Mouse (Mus musculus) kidney, postnatal 36 days (tissue): ENCODE results near the gene Ndufa13.
"Not testable (repeated sequence)": the region's sequence is repeated elsewhere in the genome, so short reads cannot be mapped to it uniquely, and the experiment has no call there.

Source experiments
- DNase-seq, 2 experiments: peaks; one replicate each; pipeline ENCODE4 v3.0.0; 2021 to 2022; ENCODE audit warnings: mixed read lengths in 2 of 2

Gene Ndufa13

DNA sequence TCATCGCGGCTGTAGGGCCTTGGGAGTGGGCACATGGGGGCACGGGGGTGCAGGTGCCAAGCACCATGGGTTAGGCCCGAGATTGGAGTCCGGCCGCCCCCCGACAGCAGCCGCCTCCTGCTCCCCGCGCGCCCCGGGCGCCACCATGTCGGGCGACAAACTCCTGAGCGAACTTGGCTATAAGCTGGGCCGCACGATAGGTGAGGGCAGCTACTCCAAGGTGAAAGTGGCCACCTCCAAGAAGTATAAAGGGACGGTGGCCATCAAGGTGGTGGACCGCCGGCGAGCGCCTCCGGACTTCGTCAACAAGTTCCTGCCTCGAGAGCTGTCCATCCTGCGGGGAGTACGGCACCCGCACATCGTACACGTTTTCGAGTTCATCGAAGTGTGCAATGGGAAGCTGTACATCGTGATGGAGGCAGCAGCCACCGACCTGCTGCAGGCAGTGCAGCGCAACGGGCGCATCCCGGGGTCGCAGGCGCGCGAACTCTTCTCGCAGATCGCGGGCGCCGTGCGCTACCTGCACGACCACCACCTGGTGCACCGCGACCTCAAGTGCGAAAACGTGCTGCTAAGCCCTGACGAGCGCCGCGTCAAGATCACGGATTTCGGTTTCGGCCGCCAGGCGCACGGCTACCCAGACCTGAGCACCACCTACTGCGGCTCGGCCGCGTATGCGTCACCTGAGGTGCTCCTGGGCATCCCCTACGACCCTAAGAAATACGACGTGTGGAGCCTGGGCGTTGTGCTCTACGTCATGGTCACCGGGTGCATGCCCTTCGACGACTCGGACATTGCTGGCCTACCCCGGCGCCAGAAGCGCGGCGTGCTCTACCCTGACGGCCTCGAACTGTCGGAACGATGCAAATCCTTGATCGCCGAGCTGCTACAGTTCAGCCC, at the start of gene Ndufa13, which contains the start of the genes Tssk6 and Yjefn3:
Gene Ndufa13 (minus strand): TSS at position 396 of the 900 bp plus-strand sequence.
Gene Tssk6 (plus strand): TSS at position 22 of the 900 bp plus-strand sequence.
Gene Yjefn3 (minus strand): TSS at position 550 of the 900 bp plus-strand sequence.
- DNase-seq = peak in 1 of 2 experiments; percentile 51

DNA sequence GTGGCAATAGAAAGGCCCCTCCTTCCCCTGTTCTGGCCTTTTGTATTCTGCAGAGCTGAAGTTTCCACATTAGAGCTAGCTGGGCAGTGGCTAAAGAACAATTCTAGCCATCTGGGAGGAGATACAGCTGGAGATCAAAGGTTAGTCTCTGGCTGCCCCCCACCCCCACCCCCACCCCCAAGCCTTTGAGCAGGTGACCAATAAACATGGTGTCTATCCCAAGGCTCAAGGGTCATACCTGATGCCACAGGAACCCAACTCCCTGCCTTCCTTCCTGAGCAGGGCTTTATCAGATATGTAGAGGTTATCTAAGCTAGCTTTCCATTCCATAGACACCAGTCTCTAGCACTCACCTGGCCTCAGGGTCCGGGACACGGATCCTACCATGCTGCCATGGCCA, 47.9 kb upstream of the Ndufa13 start:
- DNase-seq = peak in 1 of 2 experiments; percentile 42

DNA sequence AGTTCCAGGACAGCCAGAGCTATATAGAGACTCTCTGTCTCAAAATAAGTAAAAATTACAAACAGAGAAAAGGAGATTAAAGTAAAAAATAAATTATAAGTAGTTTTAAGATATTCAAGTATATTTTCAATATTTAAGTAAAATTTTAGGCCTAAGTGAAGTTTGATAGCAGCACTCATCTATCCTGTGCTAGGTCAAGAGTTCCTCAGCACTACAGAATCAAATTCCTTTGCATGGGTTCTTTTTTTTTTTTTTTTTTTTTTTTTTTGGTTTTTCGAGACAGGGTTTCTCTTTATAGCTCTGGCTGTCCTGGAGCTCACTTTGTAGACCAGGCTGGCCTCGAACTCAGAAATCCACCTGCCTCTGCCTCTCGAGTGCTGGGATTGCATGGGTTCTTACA, 40.1 kb upstream of the Ndufa13 start:
- not testable (repeated sequence) for DNase-seq

DNA sequence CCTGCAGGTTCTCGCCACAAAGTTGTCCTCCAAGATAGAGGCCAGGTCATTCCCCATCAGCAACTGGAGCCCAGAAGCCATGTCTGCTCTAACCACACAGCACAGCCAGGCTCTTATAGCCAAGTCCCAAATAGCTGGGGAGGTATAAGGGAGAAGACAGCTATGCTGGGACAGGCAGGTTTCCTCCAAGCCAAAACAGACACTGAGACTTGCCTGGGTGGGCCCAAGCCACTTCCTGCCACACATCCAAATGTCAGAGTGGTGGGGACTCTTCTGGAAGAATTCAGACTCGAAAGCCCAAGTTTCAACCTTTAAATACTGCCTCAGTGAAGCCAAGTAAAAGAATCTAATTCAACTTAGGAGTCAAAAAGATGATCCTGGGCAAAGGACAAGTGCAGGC, 38.0 kb upstream of the Ndufa13 start:
- DNase-seq = no peak

DNA sequence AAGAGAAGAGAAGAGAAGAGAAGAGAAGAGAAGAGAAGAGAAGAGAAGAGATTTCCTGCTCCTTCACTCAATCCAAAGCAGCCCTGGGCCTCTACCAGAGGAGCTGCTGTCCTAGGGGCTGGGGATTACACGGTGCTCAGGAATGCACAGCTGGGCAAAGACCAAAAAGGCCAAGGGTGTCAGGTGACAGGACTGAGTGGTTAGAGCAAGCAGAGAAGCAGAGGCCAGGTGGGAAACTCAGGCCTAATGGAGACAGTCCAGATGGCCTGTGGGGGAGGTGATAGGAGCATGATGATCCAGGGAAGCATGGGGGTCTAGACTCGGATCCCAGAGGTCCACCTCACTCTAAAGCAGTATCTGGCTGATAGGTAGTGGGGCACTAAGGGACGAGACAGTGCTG, 37.3 kb upstream of the Ndufa13 start:
- DNase-seq = peak; percentile 74 to 85

DNA sequence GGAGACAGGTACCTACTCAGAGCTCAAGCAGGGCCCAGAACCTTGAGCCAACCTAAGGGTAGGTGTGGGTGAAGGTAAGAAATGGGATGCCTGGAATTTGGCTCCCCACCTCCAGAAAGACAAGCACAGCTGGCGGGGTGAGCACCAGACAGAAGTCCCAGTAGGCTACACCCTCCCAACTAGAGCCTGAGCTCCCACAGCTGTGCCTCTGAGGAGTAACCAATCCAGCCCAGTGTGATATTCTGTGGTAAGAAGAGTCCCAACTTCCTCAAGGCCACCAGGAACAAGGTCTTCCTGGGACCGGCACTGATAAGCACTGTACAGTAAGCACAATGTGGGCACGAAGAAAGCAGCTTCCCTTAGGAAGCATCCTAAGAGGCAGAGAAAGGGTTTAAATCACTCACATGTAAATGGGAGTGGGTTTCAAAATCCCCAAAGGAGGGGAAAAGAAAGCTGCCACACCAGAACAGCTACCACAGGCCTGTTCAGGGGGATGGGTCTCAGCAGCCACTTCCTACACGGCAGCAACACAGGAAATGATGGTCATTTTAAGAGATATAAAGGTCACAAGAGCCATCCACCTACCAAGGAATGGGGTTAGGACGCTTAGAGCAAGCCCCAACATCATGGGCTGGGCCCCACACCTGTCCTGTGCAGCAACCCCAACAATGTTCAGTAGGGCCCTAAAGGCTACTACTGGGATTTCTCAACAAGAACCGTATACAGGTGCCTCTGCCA, 36.1 kb upstream of the Ndufa13 start:
- no peak for DNase-seq

DNA sequence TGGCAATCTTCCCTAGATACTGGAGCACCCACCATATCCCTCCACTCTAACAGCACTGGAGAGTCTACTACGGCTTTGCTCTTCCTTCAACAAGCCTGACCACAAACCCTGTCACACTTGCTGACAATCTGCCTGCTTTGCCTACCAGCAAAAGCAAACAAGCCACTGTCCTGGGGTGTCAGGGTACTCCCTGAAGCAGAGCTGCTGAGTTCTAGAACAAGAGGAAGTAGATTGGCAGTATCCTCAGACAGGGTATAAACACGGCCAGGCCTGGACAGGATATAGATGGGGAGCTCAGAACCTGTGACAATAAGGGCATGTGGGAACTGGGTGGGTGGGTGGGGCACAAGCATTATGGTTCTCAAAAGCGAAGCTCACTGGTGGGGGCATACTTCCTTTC, 35.1 kb upstream of the Ndufa13 start:
- no peak for DNase-seq

DNA sequence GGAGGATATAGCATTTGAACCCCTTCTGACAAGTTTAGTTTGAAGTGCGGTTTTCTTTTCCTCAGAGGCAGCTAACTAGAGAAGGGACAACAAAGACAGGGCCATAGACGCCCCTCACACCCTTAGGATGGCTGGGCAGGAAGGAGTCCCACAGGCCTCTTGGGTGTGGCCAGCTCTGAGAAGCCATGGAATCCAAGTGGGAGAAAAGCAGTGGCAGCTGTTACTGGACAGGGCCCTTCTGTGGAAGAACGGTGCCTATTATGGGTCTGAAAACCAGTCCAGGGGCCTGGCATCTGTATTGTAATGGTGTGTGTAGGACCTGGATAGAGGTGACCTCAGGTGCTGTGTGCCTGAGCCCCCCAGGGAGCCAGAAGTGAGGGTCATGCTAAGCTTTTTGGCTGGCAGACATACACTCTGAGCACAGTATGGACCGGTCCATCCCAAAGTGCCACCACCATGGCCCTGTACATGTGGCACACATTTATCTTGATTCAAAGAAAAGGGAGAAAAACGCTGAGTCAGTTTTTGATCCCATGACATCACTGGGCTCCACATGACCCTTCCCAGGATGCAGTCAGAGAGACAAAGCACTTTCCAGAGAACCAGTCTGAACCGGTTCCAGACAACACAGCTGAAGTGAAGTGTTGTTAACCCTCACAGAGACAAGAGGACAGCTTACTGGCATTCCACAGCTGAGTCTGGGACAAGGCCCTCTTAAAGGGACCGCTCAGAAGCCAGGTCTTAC, 33.9 kb upstream of the Ndufa13 start:
- DNase-seq = peak; percentile 65 to 89

DNA sequence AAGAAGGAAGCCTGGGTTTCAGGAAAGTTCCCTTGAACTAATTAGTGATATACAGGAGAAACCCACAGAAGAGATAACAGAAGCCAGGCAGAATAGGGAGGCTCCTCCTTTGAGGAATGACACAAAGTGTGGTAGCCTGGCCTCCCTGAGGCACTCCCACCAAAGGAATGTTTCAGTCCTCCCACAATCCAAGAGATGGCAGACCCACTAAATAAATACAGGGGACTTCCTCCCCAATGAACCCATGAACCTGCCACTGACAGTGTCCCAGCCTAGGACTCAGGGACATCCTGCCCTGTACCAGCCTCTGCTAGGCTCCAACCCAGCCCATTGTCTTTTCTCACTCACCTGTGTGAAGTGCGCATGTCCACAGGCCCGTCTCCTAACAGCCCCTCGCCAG, 33.1 kb upstream of the Ndufa13 start:
- no peak for DNase-seq

DNA sequence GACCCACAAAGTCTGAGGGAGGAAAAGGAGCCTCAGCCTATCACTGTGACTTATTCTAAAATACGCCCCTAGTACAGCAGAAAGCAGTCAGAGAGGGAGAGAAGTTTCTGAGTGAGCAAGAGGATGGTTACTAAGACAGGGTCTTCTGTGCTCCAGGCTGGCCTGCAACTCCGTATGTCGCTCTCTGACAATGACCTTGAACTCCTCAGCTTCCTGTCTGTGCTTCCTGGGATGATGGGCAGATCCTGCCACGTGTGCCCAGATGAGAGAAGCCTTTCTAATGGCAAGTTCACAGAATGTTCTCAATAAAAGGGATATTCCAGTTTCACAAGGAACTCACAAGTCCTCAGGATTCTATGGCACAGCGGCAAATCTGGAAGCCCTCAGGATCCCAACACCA, 32.2 kb upstream of the Ndufa13 start:
- no peak for DNase-seq

DNA sequence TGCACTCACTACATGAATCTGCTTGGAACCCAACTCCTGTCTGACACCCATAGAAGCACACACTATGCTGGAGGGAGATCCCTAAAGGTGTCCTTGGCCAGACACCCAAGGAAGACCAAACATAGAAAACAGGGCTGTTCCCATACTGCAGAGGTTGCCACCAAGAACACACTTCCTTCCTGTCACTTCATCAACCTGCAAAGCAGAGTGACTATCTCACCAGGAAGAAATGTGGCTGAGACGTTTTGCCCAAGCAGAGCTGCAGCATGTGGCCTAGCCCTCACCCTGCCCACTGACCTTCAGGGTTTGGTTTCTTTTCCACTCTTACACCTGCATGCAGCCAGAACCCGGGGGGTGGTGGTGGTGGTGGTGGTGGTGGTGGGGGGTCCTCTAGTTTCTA, 31.5 kb upstream of the Ndufa13 start:
- no peak for DNase-seq

DNA sequence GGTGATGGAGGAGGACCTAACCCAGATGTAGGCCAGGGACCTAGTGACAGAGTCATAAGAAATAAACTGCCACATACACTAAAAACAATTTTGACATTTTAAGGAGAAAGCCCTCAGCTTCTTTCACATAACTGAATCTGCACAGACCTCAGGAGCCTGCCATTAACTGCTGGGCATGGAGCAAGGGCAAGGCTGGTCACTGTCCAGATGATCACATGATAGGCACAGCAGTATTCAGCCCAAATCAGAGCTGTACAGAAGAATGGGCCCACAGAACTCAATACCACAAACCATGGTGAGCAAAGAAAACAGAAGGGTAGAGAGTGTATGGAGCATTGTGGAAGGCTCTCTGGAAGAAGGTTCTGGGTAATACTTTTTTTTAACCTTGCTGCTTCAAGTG, 24.5 kb upstream of the Ndufa13 start:
- peak; percentile 50 to 58 for DNase-seq

DNA sequence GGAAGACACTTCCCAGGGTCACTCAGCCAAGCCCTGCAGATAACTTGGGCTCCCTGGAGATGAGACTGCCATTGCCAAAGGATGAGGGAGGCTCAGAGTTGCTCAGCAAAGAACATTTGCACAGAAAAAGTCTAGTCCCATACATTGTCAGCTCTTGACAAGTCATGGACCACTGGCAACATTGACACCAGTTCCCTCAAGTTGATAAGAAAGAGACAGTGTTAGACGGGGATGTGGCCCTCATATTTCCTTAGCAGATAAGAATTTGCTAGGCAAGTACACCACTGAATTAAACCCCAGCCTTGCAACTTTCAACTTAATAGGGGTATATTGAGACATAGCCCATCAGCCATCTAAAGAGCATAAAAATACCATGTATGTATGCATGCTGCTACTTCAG, 21.6 kb upstream of the Ndufa13 start:
- DNase-seq = no peak

DNA sequence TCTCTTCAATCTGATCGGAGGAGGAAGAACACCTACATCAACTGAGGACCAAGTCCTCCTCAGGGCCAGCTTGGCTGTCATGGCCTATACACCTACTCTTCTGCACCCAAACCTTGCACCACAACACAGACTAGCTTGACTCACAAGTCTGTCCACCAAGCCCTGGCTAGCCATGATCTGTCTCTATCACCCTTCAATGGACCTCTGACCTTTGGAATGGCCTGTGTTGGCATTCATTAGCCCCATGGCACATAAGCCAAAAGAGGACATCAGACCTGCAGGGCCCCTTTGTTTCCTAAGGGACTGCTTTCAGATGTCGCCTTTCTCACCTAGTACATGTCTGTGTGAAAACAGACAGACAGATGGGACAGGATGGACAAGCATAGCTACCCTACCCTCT, 18.8 kb upstream of the Ndufa13 start:
- peak; percentile 54 to 60 for DNase-seq

DNA sequence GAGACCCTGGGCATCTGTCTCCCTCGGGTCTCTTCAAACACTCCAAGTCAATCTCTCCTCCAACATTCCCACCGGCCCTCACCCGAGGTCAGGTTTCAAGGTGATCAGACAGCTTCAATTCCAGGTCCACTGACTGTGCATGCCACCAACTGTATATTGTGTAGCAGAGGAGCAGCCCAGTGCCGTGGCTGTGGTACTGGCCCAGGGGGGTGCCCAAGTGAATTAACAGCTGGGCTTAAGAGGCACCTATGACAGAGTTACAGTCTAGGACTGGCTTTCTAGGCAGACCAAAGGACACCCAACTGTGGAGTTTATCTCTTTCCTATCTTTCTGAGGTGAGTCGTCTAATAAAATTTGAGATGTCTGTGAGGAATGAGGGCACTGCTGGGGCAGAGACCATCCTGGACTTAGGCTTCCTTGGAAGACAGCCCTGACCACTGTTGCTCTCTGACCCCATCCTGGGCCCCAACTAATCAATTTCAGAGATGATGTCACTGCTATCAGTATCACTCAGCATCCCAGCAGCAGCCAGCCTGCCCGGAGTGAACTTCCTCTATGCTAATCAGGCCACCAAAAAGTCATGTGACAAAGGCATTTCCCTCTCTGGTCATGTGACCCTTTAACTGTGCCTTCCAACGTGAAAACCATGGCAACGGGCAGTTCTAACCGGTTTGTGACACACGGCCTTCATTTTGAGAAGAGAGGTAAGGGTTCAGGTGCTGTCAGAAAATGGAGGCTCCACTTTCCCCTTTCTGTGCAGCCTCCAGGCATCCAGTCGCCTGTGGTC, 17.7 kb upstream of the Ndufa13 start:
- DNase-seq = peak; percentile 89 to 90

DNA sequence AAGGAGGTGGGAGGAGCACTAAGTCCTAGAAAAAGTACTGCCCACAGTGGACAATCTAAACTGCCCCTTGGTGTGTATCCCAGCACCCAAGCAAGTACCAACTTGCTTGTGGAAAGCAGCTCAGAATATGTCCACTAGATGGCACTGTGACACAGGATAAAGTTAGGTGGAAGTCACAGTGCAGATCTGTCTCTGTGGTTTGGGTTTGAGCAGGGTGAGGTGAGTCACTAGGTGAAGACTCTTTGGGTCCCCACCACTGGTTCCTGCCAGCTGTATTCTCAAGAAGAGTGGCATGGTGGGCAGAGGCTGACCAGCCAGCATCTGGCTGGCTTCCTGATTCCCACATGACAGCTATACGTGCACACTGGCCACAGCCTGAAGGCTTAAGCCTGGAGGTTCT, 16.7 kb upstream of the Ndufa13 start:
- DNase-seq = peak; percentile 83 to 85

DNA sequence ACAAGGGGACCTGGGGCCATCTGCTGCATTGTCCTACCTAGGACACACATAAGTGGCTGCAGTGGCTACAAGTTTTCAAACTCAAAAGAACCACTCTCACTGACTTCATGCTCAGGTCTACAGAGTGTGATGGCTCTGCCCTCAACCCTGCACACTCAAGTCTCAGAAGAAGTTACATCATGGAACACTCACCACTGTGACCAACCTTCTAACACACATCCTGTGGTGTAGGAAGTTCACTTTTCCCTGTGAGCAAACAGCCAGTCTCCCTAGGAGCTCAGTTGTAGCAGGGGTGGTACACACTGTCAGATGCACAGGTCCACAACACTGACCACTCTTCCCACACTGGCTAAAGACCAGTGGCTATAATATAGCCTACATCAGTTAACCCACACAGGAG, 16.1 kb upstream of the Ndufa13 start:
- no peak for DNase-seq

DNA sequence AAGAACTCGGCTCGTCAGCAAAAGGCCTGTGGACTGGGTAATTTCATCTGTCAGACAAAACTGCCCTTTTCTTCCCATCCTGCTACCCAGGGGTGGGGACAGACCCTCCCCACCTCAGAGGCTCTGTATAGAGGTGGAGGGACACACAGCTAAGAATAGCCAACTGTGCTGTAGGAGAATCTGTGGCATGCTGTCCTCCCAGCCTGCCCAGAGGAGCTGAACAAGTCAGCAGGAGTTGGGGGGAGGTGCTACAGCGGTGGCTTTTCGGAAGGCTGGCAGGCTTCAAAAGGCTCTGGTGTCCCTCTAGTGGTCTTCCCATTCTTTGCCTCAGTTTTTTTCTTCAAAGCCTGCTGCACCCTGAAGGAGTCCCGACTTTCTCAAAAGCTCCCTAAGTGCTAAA, 13.4 kb upstream of the Ndufa13 start:
- no peak for DNase-seq

DNA sequence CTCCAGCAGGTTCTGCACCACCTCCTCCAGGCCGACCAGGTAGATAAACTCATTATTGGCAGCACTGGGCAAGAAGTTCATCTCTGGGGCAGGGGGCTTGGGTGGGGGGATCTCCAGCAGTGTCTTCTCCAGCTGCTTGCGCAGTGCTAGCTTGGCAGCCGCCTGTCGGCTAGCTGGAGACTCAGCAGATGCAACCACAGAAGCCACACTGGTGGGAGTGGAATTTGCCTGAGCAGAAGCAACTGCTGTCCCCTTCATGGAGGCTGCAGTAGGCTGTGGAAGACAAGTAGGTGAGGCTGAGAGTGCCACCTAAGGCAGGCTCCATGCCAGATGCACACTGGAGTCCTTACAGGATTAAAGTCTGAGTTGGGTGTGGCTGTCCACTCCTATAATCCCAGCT, 12.2 kb upstream of the Ndufa13 start:
- no peak for DNase-seq

DNA sequence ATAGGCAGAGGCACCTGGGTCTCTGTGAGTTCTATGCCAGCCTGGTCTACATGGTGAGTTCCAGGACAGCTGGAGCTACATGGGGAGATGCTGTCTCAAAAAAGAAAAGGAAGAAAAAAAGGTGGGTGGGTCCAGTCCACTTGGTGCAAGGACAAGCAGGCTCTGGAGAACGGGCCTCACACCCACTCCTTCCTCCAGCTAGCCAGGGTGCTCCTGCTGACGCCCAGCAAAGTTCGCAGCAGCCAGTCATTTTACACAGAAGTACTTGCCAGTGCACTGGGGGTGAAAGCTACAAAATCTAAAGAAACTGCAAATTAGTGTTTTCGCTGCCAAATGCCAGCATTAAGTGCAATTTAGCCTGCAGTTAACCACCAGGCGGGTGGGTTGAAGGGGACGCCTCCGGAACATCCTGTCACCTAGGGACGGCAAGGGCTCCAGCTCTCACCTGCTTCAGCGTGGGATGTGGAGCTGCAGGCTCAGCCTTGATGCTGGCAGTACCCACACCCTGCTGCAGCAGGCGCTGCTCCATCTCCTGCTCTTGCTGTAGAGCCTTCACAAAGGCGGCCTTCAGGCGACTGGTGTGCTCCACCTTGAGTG, 10.2 kb upstream of the Ndufa13 start:
- DNase-seq = no peak

DNA sequence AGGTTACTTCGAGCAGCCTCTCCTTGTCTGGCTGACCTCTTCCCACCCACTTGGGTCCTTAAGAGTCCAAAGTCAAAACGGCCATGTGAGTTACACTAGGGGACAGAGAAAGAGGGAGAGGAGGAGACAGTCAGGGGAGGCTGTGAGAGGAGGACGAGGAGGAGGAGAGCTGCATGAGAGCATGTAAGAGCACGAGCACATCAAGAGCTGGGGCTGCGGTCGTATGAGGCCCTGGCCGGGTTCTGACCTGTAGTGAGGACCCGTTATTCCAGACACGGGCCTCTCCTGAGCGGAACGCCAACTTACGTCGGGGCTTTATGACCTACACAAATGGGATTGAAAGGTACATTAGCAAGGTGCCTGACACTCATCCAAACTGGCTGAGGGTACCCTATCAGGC, 9.6 kb upstream of the Ndufa13 start:
- no peak for DNase-seq

DNA sequence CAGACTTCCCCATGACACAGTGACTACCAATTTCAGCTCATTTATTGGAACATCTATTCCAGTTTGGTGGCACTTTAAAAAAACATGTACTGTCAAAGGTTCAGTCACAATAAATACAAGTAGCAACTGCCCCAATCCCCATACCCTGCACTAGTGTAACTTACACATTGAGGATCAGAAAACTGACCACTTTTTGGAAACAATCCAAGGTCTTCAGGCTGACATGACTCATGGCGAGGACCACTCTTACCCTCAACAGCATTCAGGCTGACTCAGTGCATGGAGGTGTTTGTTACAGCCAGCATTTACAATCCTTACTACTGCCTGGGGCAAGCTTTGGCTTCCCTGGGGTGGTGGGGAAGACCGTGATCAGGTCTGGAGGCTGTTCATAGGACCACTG, 4.7 kb upstream of the Ndufa13 start:
- no peak for DNase-seq
